Mouse (Mus musculus): ENCODE results near the gene Prm1.
"Not testable (repeated sequence)": the region's sequence is repeated elsewhere in the genome, so short reads cannot be mapped to it uniquely, and the experiment has no call there.

The Prm1 gene

DNA sequence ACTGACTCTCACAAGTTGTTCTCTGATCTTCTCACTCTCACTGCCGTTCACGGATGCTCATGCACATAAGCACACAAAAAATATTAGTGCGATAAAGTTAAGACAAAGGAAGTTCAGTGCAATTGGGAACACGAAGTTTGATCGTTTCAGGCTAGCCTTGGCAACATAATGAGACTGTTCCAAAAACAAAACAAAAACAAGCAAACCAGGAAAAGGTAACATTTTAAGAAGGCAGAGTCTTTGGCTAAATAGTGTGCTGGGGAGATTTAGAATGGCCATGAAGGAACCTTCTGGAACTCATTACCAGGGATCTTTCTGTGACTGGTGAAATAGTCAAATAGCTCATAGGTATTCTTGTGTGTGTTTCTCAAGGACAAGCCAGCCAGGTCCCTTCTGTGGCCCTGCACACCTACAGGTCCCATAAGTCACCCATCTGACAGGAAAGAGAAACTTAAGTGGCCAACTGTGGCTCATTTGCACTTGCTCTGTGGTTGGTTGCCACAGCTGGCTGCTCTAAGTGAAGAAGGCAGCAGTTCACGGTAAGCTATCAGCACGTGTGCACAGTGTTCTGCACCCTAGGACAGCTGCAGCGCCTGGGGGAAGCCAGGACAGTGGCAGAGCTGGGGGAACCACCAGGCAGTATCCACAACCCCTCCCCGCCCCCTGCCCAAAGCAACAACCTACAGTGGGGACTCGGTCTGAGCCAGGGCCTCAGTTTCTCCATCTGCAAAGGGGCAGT lies at the start of gene Prm1:
Gene Prm1, minus strand, starts transcription at position 51 of the 739 bp plus-strand sequence.
- no peak for DNase-seq

DNA sequence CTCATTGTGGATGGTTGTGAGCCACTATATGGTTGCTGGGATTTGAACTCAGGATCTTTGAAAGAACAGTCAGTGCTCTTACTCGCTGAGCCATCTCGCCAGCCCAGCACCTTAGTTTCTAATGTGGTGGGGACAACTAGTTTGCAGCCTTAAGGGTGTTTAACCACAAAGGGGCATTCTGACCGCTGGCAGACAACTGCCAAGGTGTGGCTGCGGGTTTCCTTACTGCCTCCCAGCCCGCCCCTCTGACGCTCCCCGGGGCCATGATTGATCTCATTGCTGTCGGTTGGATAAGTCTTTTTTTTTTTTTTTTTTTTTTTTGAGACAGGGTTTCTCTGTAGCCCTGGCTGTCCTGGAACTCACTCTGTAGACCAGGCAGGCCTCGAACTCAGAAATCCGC lies 46.6 kb upstream of the Prm1 start:
- not testable (repeated sequence) for DNase-seq

DNA sequence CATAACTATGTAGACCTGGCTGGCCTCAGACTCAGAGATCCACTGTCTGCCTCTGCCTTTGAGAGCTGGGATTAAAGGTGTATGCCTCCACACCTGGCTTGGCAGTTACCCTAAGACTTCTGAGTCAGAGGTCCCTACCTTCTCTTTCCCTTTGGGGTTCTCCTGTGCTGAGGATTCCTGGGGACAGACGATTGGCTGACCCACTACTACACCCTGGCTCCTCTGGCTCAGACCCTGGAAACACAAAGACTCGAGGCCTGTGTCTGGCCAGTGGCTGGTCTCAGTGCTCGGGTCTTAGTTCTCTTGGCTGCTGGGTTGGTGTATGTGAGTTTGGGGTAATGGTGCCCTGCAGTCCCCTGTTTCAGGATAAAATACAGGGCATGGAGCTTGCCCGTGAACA lies 45.3 kb upstream of the Prm1 start:
- no peak for DNase-seq

GRCm38 (mm10) chr16:10849965-10850861 lies 44.6 kb upstream of the Prm1 start:
- DNase-seq = no peak

- DNase-seq = peak; percentile 38
These were observed 40.9 kb upstream of the Prm1 start for GRCm38 (mm10) chr16:10846503-10846902.

DNA sequence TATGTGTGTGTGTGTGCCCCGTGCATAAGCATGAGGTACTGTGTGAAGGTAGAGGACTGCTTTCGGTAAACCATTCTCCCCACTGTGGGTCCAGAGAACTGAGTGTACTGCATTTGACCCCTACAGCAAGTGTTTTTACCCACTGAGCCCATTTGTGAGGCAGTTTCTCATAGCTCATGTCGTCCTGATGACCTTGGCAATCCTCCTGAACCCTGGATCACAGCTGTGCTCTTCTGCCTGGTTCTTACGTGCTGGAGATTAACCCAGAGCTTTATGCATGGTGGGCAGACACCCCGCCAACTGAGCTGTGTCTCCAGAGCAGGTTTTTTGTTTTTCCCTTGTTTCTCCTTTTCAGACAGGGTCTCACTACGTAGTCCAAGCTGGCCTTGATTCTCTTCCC lies 40.3 kb upstream of the Prm1 start:
- DNase-seq = no peak

GRCm38 (mm10) chr16:10844319-10844670 lies 38.7 kb upstream of the Prm1 start:
- no peak for DNase-seq

DNA sequence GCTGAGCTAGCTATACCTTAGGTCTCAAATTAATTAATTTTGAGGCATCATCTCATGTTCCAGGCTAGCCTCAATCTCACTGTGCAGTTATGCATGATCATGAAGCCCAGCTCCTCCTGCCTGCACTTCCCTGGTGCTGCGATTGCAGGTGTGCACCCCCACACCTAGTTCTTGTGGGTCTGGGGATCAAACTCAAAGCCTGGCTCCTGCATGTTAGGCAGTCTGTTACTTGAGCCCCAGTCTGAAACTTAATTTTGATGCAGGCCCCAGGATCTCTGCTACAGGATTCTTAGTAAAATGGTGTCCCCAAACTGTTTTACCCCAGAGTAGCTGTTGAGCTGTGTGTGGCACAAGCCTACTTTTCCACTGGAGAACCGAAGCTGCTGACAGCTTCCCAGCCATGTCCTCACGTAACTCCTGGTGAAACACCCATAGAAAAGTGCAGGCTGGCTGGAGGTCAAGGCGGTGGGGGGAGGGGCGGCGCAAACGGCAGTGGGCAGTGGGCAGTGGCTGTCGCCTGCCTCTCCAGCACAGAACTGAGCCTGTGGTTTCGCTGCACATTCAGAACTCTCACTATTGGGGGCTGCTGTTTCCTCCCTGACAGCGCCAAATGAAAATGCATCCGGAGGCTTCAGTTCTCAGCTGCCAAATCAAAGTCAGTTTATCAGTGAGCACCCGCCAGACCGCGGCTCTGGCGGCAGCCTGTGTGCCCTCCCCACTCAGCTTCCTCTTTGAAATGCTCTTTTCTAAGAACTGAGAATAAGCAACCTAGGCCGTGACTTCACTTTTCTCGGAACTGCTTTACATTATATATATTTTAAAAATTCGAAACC lies 38.1 kb upstream of the Prm1 start:
- peak; percentile 19 for DNase-seq

DNA sequence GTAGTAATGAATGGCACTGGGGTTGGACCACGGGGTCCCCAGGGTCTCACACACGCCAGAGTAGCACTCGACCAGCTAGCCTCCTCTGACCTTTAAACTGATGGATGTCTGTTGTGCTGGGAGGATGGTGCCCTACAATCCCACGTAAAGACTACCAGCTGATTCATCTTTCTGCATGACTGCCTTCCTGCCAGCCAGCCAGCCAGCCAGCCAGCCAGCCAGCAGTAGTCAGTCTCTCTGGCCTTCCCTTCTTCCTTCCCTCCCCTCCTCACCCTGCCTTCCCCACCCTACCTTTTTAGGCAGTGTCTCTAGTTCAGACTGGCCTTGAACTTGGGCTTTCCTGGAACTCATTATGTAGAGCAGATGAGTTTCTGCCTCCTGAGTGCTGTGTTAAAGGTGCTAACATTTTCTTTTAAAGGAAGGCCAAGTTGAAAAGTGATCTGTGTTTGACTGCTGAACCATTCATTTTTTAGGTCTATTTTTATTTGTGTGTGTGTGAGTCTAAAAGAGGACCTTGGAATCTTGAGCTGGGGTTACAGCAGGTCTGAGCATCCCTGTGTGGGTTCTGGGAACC lies 36.7 kb upstream of the Prm1 start:
- no peak for DNase-seq

DNA sequence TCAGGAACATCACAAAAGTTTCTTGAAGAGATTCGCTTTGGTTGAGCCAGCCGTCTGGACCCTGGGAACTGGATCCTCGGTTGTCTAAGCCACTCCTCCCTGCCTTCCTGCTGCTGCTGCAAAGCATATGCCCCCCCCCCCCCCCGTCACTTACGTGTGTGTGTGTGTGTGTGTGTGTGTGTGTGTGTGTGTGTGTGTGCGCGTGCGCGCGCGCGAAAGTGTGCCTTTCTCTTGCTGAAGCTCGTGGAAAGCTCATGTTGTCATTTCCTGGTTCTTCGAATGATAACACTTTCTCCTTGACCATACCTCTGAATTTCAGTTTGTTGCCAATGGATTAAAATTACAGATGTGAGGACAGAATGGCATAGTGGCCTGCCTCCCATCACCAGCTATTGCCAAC lies 34.4 kb upstream of the Prm1 start:
- DNase-seq = no peak

DNA sequence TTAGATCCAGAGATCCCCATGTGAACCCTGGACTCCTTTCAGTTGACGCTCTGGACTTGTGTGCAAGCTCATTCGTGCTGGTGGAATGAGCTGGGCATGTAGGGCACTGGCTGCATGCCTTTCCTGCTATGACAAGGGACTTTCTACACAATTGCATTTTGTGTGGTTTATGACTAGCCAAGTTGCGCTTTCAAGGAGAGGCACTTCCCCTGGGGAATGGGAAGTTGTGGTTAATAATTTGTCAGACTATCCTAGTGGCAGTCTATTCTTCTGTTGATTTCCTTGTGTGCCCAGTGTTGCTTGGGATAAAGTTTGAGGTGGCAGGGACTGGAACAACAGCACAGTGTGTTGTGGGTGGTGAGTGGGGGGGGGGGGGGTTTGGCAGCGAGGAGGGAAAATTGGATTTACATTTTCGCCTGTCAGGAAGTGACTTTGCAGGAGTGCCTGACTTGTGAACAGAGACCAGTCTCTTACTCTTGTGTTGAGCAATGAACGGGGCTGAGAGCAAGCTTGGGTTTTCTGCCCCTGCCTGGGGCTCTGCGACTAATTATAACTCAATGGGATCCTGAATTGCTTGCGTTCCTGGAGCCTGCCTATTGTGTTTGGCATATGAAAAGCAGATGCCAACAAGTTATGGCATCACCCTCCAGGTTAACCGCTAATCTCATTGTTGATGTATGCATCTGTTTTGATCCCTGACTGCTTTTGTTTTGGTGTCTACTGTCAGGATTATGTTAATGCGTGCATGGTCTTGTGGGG lies 33.0 kb upstream of the Prm1 start:
- no peak for DNase-seq

DNA sequence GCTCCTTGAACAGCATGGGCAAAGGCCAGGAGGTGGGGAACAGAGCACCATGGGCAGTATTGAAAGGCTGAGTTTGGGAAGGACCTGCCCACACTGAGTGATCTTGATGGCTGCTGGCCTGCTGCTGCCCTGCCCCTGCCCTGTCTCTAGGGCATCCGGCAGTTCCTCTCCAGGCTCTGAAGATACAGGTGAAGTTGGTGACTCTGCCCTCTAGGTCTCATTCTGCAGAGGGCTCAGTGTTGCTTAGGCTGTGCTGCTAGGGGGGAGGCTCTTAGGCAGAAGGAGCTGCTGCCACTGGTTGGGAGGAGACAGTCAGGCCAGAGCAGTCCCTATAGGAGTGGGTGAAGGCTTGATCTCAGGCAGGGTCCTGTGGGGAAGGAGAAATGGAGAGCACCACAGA lies 32.3 kb upstream of the Prm1 start:
- no peak for DNase-seq

DNA sequence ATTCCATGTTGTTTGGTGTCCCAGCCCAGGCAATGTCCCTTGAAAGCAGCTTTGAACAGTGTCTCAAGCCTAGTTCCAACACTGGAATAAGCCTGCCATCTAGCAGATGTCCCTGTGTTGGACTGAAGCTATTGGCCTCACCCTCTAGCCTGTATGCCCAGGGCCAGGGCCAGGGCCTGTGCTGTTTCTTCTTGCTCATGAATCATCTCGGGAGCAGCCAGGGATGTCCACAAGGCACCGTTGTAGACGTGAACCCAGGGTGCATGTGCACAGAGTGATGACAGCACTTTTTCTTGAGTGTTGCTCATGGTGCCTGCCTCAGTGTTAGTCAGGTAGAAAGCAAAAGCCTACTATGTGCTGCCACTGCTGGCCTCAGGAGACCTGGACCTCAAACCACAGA lies 31.6 kb upstream of the Prm1 start:
- no peak for DNase-seq

DNA sequence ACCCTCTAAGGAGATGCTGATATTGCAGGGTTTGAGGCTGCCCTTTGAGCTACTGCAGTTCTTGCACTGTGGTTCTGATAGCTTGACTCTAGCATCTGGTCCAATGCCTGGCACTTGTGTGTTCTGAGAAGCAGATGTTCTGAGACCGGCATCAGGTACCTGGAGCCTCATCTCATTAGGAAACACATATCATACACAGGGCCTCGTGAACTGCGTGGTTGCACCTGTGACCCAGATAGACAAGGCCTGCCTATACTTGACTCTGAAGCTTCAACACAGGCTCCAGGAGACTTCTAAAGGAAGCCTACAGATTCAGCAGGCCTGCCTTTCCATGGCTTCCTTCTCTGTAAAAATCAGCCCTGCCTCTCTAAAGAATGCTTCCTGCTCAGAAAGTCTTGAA lies 30.7 kb upstream of the Prm1 start:
- DNase-seq = no peak

GRCm38 (mm10) chr16:10834911-10835587 lies 29.4 kb upstream of the Prm1 start, which contains the start of gene Rmi2:
Rmi2 (plus strand) TSS chr16:10835059.
- peak; percentile 74 for DNase-seq

DNA sequence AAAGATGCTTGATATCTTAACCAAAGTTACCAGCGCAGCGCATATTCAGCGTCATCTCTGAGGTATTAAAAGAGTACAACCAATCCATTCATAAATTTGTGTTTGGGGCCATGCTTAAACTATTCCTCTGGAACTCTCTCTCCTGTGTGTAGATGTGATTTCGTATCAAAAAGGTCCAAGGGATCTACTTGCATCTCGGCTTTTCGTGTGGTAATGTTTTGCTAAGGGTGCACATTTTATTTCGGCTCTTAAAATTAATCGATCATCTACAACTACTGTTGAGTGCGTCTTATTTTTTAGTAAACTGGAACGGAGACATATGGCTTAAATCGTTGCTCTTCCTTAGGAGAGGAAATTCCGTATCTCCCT lies 28.9 kb upstream of the Prm1 start:
- no peak for DNase-seq

DNA sequence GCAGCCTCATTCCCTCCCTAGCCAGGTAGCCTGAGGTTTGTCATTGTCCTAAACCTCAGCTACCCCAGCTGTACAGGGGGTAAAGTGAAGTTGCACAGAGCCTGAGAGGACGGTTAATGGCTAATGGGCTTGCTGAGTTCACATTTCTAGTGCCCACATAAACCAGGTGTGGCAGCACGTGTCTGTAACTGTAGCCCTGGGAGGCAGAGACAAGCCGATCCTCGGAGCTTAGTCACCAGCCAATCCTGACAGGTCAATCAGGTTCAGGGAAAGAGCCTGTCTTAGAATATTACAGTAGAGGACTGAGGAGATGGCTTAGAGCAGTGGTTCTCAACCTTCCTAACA lies 22.8 kb upstream of the Prm1 start:
- DNase-seq = no peak

DNA sequence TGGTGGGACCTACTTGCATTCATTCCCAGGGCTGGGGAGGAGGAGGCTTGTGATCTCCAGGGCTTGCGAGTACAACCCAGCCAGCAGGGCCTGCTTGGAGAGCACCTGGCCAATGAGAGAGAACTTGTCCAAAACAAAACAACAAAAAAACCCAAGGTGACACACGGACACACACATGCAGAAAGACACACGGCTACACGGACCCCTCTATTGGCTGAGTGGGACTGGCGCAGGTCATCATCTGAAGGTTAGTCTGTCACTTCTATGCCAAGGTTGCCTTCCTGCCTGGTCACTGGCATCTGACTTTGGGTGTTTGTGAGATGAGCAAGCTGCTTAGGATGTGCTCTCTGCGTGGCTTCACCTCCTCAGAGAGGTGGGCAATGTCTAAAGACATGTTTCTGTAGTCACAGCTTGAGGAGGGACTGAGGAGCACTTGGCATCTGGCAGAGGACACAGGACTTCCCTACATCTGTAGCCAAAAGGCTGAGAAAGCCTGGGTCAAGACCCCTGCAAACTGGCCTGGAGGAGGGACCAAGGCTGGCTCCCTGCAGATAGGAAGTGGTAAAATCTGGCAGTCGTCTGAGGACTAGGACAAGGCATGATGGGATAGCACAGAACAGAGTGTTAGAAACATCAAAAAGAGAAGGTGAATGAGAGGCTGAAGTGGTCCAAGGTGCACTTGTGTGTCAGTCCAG lies 22.3 kb upstream of the Prm1 start:
- no peak for DNase-seq

DNA sequence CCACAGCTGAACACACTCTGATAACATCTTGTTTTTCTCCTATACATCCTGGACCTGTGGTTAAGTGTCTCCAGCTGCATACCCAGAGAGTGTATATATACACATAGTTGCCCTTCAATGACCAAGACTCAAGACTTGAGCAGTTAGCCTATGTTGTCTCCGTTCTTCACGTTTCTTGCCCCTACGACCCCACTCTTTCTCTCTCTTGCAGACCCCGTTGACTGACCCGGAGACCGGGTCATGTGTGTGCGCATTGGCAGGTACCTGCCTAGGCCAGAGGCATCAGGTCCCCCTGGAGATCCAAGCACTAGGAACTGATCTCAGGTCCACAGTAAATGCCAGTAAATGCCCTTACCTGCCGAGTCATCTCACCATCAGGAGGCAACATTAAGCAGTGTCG lies 21.6 kb upstream of the Prm1 start:
- DNase-seq = no peak

DNA sequence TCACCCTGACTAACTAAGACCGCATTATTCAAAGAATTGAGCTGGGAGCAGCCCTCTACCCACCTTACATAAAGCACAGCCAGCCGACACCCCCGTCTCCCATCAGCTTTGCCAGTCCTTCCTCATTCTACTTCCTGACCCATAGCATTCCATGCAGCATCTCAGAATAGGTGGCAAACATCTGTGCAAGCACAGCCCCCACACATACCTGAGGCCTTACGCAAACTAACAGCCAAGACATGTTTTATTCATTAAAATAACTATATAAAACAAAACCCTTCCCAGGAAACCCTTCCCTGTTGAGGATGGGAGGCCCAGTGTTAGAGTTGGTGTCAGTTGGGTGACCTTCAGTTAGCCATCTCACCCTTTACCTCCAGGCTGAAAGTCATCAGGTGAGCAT lies 20.2 kb upstream of the Prm1 start:
- no peak for DNase-seq

DNA sequence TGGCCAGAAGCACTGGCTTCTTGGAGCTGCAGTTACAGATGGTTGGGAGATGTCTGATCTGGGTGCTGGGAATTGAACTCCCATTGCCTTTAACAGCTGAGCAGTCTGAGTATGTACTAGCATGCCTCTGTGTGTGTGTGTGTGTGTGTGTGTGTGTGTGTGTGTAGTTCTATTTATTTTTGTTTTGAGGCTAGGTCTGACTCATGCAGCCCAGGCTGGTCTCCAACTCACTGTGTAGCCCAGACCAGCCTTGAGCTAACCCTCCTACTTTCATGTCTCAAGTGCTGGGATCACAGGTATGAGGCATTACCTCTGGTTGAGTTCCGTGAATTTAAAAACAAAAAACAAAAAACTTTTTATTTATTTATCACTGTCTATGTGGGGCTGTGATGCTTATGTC lies 18.9 kb upstream of the Prm1 start:
- DNase-seq = no peak

Measured in layer of hippocampus, adult 9-11 months (tissue).